Mouse (Mus musculus): ENCODE results near the gene Tubb2a. TPM values are rescaled to one million over a fixed set of nuclear protein-coding genes. Genes with fewer than 3 reads are reported as not detected.

The Tubb2a gene
- total RNA-seq, 2 experiments from 2014 or later, result 2.3 to 7.9 TPM

Other genes starting within 250 kb of the Tubb2a start
- not detected in 2 replicates for gene Serpinb6e, start 234.6 kb downstream of the Tubb2a start, total RNA-seq (2015)
- not detected in 2 replicates for gene Serpinb6e, start 234.6 kb downstream of the Tubb2a start, total RNA-seq (2017)
- not detected in 2 replicates for gene Serpinb6c, start 172.3 kb downstream of the Tubb2a start, total RNA-seq (2015)
- gene Serpinb6c, start 172.3 kb downstream of the Tubb2a start, total RNA-seq (2017), result not detected in 2 replicates
- 48.7 and 53.0 TPM in 2 replicates for gene Nqo2, start 113.3 kb downstream of the Tubb2a start, total RNA-seq (2015)
- gene Nqo2, start 113.3 kb downstream of the Tubb2a start, total RNA-seq (2017), result 34.7 and 47.3 TPM in 2 replicates
- 42.9 and 44.3 TPM in 2 replicates for gene Ripk1, start 75.6 kb downstream of the Tubb2a start, total RNA-seq (2015)
- gene Ripk1, start 75.6 kb downstream of the Tubb2a start, total RNA-seq (2017), result 49.6 and 50.6 TPM in 2 replicates
- gene Serpinb6a, start 75.2 kb downstream of the Tubb2a start, total RNA-seq (2015), result 10.0 and 12.8 TPM in 2 replicates
- gene Serpinb6a, start 75.2 kb downstream of the Tubb2a start, total RNA-seq (2017), result 12.0 and 17.6 TPM in 2 replicates
- gene Bphl, start 40.4 kb downstream of the Tubb2a start, total RNA-seq (2015), result 96.7 and 115 TPM in 2 replicates
- 40.2 and 70.3 TPM in 2 replicates for gene Bphl, start 40.4 kb downstream of the Tubb2a start, total RNA-seq (2017)
- not detected in 2 replicates for gene Tubb2b, start 52.5 kb upstream of the Tubb2a start, total RNA-seq (2015)
- not detected in 2 replicates for gene Tubb2b, start 52.5 kb upstream of the Tubb2a start, total RNA-seq (2017)
- 73.3 and 75.8 TPM in 2 replicates for gene Psmg4, start 85.0 kb upstream of the Tubb2a start, total RNA-seq (2015)
- gene Psmg4, start 85.0 kb upstream of the Tubb2a start, total RNA-seq (2017), result 200 and 229 TPM in 2 replicates

Data from megakaryocyte progenitor cell, adult 5-6 weeks (primary cell).